Mouse (Mus musculus): ENCODE results near the gene Rffl. TPM values are rescaled to one million over a fixed set of nuclear protein-coding genes. Genes with fewer than 3 reads are reported as not detected.

Gene Rffl
- polyA plus RNA-seq, 2 experiments: 8.3 to 11.3 TPM

DNA sequence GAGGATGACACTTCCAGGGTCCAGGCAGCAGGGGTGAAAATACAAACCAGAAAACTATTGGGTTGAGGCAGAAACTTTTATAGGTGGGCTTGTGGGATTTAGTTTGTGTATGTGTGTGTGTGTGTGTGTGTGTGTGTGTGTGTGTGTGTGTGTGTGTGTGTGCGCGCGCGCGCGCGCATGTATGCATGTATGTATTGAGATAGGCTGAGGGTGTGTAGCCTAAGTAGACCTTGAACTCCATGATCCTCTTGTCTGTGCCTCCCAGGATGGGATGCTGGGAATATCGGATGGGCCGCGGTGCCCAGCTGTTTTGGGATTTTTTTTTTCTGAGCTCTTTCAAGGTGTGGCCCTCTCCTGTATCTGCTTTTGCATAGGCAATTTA lies 37.6 kb upstream of the Rffl start:
- ATAC-seq (ENCODE audit: low FRiP score, low read depth): no peak
- Histone ChIP-seq H3K4me1 (ENCODE audit: control insufficient read depth, insufficient read depth, low read length) (peaks cover 6% of the 10 kb centered on the region), H3K9ac (ENCODE audit: low read depth, low read length, severe bottlenecking) (peak overlapping the region; percentile 81), H3K27ac (replicated peaks; ENCODE audit: low read depth, low read length) (no peak overlapping the region), H3K36me3 (ENCODE audit: control insufficient read depth, insufficient read depth, low read length) (peaks cover 24% of the 10 kb centered on the region), H3K4me2 (replicated peaks; ENCODE audit: low read depth, low read length, severe bottlenecking) (peak overlapping the region; percentile 74), H3K9me3 (ENCODE audit: control insufficient read depth, low read length) (no peaks in the 10 kb centered on the region), H3K4me3 (replicated peaks; ENCODE audit: low read length) (peak overlapping the region; percentile 87), H3K27me3 (ENCODE audit: control insufficient read depth, insufficient read depth, low read length) (no peaks in the 10 kb centered on the region; the same call in 1 of the 2 replicates)
- TF ChIP-seq POLR2A (IDR thresholded peaks at IDR 0.05; ENCODE audit: borderline replicate concordance, extremely low read depth, insufficient read depth, insufficient read length): no peak
- 68% methylated on average over 10 of the region's 10 CpGs for WGBS
- DNase-seq (ENCODE audit: low spot score): no peak

DNA sequence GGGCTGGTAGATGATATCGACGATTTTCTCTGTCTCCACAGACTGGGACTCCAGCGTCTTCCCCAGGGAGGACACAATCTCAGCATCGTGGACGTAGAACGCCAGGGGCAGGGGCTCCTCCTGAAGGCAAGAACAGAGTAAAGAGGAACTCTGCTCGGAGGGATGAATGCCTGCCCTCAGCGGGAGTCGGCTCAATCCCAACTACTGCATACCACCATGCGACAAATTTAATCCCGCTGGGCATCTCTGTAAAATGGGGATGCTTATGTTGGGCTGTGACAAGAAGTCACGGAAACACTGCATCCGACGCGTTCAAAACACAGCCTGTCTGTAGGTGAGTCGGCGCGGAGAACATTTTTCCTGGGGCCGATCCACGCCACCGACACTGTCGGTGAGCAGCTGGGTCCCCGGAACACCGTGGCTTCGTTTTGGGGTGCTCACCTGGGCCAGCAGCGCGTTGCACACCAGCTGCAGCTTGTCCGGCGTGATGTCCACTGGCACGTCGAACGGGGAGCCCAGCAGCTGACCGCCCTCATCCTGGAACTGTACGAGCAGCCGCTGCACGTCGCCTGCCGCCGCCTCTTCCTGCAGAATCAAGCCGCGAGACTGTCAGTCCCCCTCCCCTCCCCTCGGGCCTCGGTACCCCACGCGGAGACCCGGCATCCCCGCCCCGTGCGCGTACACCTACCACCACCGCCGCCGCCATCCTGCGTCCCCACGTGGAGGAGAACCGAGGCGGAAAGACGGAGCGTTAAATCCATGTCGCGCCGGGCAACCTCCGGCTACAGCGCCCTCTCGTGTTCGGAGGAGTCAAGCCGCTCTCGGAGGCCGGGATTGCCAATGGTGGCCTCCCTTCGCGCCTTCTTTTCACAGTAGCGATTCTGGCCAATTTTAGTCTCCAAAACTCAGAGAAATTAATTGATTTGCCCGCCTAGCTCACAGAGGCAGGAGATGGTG lies 36.9 kb upstream of the Rffl start, which contains the start of gene Nle1:
Gene Nle1, minus strand, starts transcription at position 761 of the 957 bp plus-strand sequence.
- H3K27ac ChIP-seq (replicated peaks; ENCODE audit: low read depth, low read length): no peak within 1 kb of the TSS
- no peaks in the 10 kb centered on the region; the same call in 1 of the 2 replicates for H3K27me3 ChIP-seq (ENCODE audit: control insufficient read depth, insufficient read depth, low read length)
- peak; percentile 88 for DNase-seq (ENCODE audit: low spot score)
- no peaks in the 10 kb centered on the region for H3K9me3 ChIP-seq (ENCODE audit: control insufficient read depth, low read length)
- H3K36me3 ChIP-seq (ENCODE audit: control insufficient read depth, insufficient read depth, low read length): peaks cover 31% of the 10 kb centered on the region
- peak within 1 kb of the TSS; percentile 74 for H3K4me2 ChIP-seq (replicated peaks; ENCODE audit: low read depth, low read length, severe bottlenecking)
- peak; percentile 68; the same call in 1 of the 2 replicates for TF ChIP-seq POLR2A (IDR thresholded peaks at IDR 0.05; ENCODE audit: borderline replicate concordance, extremely low read depth, insufficient read depth, insufficient read length)
- ATAC-seq (ENCODE audit: low FRiP score, low read depth): peak; percentile 67
- WGBS: 2% methylated on average over 55 of the region's 73 CpGs
- peaks cover 6% of the 10 kb centered on the region for H3K4me1 ChIP-seq (ENCODE audit: control insufficient read depth, insufficient read depth, low read length)
- H3K9ac ChIP-seq (ENCODE audit: low read depth, low read length, severe bottlenecking): peak within 1 kb of the TSS; percentile 81
- H3K4me3 ChIP-seq (replicated peaks; ENCODE audit: low read length): peak within 1 kb of the TSS; percentile 87

- H3K27me3 ChIP-seq (ENCODE audit: control insufficient read depth, insufficient read depth, low read length): no peaks in the 10 kb centered on the region; the same call in 1 of the 2 replicates
- DNase-seq (ENCODE audit: low spot score) (no peak), ATAC-seq (ENCODE audit: low FRiP score, low read depth) (no peak)
- H3K9me3 ChIP-seq (ENCODE audit: control insufficient read depth, low read length): no peaks in the 10 kb centered on the region
- peaks cover 6% of the 10 kb centered on the region for H3K4me1 ChIP-seq (ENCODE audit: control insufficient read depth, insufficient read depth, low read length)
- 89% methylated on average over 5 of the region's 5 CpGs for WGBS
- no peak for TF ChIP-seq POLR2A (IDR thresholded peaks at IDR 0.05; ENCODE audit: borderline replicate concordance, extremely low read depth, insufficient read depth, insufficient read length)
- no peak overlapping the region for H3K9ac ChIP-seq (ENCODE audit: low read depth, low read length, severe bottlenecking)
- H3K27ac ChIP-seq (replicated peaks; ENCODE audit: low read depth, low read length): no peak overlapping the region
- H3K36me3 ChIP-seq (ENCODE audit: control insufficient read depth, insufficient read depth, low read length): peaks cover 51% of the 10 kb centered on the region
- H3K4me3 ChIP-seq (replicated peaks; ENCODE audit: low read length): no peak overlapping the region
- H3K4me2 ChIP-seq (replicated peaks; ENCODE audit: low read depth, low read length, severe bottlenecking): no peak overlapping the region
Observed at GRCm38 (mm10) chr11:82905816-82906215, 34.8 kb upstream of the Rffl start.

GRCm38 (mm10) chr11:82904952-82905351 lies 33.9 kb upstream of the Rffl start:
- Histone ChIP-seq H3K27me3 (ENCODE audit: control insufficient read depth, insufficient read depth, low read length) (no peaks in the 10 kb centered on the region), H3K9ac (ENCODE audit: low read depth, low read length, severe bottlenecking) (no peak overlapping the region), H3K9me3 (ENCODE audit: control insufficient read depth, low read length) (no peaks in the 10 kb centered on the region), H3K36me3 (ENCODE audit: control insufficient read depth, insufficient read depth, low read length) (peaks cover 60% of the 10 kb centered on the region), H3K4me1 (ENCODE audit: control insufficient read depth, insufficient read depth, low read length) (peaks cover 6% of the 10 kb centered on the region), H3K4me2 (replicated peaks; ENCODE audit: low read depth, low read length, severe bottlenecking) (no peak overlapping the region), H3K27ac (replicated peaks; ENCODE audit: low read depth, low read length) (no peak overlapping the region), H3K4me3 (replicated peaks; ENCODE audit: low read length) (no peak overlapping the region)
- 72% methylated on average over 8 of the region's 8 CpGs for WGBS
- DNase-seq (ENCODE audit: low spot score): no peak
- no peak for ATAC-seq (ENCODE audit: low FRiP score, low read depth)
- no peak for TF ChIP-seq POLR2A (IDR thresholded peaks at IDR 0.05; ENCODE audit: borderline replicate concordance, extremely low read depth, insufficient read depth, insufficient read length)

- WGBS: 86% methylated on average over 20 of the region's 20 CpGs
- ATAC-seq (ENCODE audit: low FRiP score, low read depth) (no peak), DNase-seq (ENCODE audit: low spot score) (no peak)
- Histone ChIP-seq H3K36me3 (ENCODE audit: control insufficient read depth, insufficient read depth, low read length) (peaks cover 60% of the 10 kb centered on the region), H3K4me2 (replicated peaks; ENCODE audit: low read depth, low read length, severe bottlenecking) (no peak overlapping the region), H3K27me3 (ENCODE audit: control insufficient read depth, insufficient read depth, low read length) (no peaks in the 10 kb centered on the region), H3K4me1 (ENCODE audit: control insufficient read depth, insufficient read depth, low read length) (no peaks in the 10 kb centered on the region), H3K27ac (replicated peaks; ENCODE audit: low read depth, low read length) (no peak overlapping the region), H3K4me3 (replicated peaks; ENCODE audit: low read length) (no peak overlapping the region), H3K9me3 (ENCODE audit: control insufficient read depth, low read length) (no peaks in the 10 kb centered on the region), H3K9ac (ENCODE audit: low read depth, low read length, severe bottlenecking) (no peak overlapping the region)
- no peak for TF ChIP-seq POLR2A (IDR thresholded peaks at IDR 0.05; ENCODE audit: borderline replicate concordance, extremely low read depth, insufficient read depth, insufficient read length)
Observed at GRCm38 (mm10) chr11:82901606-82902310, 30.7 kb upstream of the Rffl start.
